Mouse (Mus musculus) testis, adult 2 months (tissue): ENCODE results near the gene Casc3.

Source experiments
- CTCF ChIP-seq: fragments of 200-500 bp; IDR thresholded peaks from 2 replicates; pipeline ENCODE4 v1.5.1; 2012; ENCODE audit warnings: low read depth, mild to moderate bottlenecking, inconsistent platforms, low read length, moderate library complexity; ENCODE audit not compliant: control insufficient read depth, insufficient read depth, insufficient replicate concordance
- POLR2A ChIP-seq: fragments of 200-500 bp; IDR thresholded peaks from 2 replicates; pipeline ENCODE4 v1.6.1; 2012; ENCODE audit warnings: low read depth, mild to moderate bottlenecking, inconsistent platforms, low read length, moderate library complexity; ENCODE audit not compliant: control insufficient read depth

GRCm38 (mm10) chr11:98787229-98787628 is 17.5 kb upstream of the Casc3 start:
- no peak for TF ChIP-seq CTCF
- TF ChIP-seq POLR2A, result no peak
